Mouse (Mus musculus): Measurements from ENCODE around the gene Eif4e2.

The Eif4e2 gene

DNA sequence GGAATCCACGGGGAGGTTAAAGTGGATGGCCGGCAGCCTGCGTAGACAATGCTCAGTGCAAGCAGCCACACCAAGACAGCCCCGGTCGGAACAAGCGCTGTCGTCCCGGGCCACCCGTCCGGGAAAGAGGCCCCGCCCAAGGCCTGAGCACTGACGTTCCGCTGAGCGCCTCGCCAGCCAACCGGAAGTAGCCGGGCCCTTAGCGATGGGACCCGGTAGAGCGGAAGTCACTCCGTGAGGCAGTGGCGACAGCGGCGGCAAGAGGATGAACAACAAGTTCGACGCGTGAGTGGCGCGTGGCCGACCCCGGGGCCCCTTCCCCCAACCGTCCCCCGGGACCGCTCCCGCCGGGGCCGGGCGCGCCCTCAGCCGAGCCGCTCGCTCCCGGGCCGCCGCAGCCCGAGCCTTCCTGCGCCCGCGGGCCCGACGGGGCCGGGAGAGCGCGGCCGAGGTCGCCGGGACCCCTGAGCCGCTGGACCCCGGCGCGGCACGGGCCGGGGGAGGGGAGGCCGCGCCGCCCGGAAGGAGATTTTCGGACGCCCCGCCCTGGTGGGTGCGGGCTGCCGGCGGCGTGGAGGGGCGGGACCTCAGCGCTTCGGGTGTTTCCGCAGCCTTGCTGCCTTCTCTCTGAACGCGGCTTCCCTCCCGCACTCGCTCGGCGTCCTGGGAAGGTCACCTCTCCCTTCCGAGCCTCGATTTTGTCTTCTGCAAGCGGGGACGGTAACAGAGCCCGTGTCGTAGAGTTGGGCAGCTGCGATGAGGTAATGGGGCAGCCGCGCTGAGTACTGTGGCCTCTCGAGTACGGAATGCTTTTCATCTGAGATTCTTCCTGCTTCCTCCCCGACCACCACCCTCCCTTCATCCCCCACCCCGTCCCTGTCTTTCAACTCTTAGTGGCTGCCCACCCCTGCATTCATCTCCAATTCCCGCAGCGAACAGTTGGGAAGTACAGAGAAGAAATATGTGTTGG is at the start of gene Eif4e2:
Eif4e2 (plus strand) TSS at position 180 of the 970 bp plus-strand sequence.
- peak; percentile 84 for DNase-seq (ENCODE audit: low spot score)

DNA sequence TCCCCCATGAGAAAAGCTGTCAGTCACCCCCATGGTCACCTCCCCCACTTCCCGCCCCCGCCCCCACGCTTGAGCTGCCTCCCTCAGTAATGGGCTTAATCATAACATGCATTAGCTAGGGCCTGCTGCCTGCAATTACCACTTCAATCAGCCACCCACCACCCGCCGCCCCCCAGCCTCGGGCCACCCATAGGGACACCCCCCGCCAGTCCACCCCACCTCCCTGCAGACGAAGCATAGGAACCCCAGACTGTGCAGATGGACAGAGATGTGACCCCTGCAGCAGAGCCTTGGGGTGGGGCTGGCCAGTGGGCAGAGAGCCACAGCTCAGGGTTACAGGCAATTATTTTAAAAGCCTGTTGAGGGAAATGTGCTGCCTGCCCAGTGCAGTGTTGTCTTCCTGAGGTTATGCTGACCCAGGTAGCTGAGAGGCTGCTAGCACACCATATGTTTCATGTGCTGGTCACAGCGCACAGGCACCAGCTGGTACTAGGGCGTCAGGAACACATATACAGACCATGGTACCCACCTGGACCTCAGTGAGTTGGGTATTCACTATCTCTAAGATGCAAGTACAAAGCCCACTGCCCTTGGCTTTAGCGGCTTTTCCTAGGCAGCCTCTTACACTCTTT is 49.4 kb upstream of the Eif4e2 start:
- no peak for DNase-seq (ENCODE audit: low spot score)

DNA sequence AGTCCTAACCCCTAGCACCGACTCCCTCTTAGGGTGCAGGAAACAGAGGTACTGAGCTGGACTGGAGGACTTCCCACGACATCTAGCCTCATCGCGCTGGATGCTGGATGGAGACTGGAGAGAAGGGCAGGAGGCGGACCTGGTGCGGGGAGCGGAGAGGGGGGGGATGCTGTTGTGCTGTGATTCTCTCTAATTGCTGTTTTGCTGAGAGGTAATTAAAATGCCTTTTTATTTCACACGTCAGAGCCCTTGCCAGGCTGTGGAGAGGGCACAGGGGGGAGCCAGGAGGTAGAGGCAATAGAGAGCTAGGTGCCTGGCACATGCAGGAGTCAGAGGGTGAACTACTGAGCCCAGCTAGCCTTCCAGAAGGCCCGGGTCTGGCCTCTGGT is 48.9 kb upstream of the Eif4e2 start:
- no peak for DNase-seq (ENCODE audit: low spot score)

DNA sequence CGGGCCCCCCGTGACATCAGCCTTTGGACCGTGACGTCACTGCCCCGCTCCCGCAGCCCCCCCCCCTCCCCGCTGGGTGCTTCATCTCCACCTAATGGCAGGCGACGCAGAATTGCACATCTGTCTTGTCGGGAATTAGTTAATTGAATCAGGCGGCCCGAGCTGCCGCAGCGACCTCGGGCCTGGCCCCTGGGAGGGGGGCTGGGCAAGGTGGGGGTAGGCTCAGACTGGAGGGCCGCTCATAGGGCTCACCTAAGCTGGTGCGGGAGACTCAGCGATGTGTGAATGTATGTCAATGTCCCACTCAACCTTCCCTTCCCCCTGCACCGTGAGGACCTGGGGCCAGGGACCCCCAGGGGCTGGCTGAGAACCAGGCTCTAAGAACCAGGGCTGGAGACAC is 43.3 kb upstream of the Eif4e2 start:
- no peak for DNase-seq (ENCODE audit: low spot score)

DNA sequence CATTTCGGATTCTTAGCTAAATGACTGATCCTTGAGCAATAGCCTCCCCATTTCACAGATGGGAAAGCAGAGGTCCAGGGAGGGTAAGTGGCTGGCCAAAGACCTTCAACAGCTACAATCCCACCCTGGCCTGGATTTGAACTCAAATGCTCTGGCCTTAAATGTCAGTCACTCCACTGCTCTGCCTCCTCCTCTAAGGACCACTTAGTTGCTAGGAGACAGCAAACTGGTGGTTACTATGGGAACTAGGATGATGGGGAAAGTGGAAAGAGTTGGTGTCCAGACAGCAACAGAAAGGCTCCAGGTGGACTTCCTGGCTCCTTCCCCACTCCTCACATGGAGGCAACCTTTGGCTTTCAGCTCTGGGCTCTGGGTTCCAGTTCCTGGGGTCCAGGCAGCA is 42.4 kb upstream of the Eif4e2 start:
- DNase-seq (ENCODE audit: low spot score), result no peak

DNA sequence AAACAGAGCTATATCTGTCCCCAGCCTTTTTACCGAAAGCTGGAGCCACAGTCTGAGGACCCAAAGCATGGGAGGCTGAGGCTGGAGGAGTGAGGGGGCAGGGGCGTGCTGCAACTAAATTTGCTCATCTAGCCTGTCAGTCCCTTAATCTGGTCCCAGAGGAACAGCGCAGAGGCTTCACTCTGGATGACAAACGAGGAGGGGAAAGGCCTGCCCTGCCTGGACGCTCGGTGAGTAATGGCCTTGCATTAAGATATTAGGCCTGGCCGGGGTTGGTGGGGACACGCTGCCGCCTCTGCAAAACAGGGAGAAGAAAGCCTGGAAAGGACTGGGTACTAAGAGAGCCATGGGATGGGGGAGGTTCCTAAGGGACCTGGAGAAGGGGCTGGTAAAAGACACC is 41.4 kb upstream of the Eif4e2 start:
- no peak for DNase-seq (ENCODE audit: low spot score)

DNA sequence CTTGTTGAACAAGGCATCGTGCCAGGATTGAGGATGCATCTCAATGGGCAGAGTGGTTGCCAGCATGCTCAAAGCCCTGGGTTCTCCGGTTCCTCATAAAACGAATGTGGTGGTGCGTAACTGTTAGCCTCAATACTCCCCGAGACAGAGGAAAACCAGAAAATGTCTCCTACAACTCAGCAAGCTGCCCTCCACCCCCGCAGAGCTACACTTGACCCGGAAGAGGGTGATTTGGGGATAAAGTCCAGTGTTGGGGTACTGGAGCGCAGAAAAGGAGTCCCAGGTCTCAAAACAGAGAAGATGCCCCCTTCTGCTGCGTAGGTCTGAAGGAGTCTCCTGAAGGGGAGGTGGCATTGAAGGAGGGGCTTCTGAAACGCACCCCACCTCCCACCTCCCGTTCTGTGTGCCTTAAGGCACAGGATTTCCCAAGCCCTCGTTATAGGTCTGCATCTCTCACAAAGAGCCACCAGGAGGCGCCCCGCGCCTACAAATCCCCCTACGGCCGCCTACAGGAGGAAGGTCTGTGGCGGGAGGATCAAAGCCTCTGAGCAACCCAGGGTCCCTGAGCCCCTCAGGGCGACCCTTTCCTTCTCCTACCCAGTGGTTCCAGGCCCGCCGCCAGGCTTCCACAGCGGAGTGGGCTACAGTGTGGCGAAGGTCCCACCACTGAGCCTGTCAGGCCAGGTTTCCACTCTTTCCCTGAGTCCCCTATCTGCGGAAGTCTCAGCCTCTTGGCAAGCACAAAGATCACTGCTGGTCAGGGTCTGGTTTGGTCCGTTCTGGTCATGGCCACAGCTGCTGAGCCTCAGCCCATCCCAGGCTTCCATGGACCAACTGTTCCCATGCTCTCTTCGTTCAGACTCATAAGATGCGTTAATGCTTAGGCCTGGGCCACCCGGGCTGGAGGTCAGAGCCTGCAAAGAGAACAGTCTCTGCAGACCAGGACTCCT is 39.4 kb upstream of the Eif4e2 start:
- no peak for DNase-seq (ENCODE audit: low spot score)

DNA sequence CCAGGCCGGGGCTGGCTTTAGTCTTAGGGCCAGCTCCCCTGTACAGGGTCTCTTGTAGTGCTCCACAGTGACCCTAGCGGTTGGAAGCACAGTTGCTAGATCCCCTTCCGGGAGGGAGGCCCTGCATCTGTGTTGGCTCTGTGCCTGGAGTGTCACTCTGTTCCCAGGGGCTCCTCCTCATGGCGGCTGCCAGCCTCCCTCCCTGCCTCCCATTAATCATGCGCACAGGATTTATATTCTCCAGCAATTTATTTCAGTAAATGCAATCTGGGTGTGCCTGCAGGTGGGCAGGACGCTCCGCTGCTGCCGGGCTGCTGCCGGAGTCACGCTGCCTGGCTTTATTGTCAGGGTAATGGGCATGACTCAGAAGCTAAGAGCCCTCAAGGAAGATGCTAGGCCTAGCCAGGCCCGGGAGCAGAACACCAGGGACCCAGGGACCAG is 37.8 kb upstream of the Eif4e2 start:
- DNase-seq (ENCODE audit: low spot score), result no peak

DNA sequence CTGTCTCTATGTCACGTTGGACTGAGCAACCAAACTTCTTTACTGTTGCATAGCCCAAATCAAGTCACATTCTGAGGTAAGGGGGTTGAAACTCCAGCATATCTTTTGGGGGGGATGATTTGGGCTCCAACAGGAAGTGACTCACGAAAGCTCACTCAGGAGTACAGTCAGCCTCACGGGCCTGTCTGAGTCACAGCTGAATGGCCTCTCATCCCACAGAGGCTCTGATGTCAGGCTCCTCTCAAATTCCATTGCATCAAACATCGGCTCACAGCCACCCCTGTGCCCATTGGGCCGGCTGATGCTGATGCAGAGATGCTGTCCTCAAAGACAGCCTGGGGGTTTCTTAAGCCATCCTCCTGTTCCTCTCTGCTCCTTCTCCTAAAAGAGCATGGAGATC is 32.8 kb upstream of the Eif4e2 start:
- no peak for DNase-seq (ENCODE audit: low spot score)

DNA sequence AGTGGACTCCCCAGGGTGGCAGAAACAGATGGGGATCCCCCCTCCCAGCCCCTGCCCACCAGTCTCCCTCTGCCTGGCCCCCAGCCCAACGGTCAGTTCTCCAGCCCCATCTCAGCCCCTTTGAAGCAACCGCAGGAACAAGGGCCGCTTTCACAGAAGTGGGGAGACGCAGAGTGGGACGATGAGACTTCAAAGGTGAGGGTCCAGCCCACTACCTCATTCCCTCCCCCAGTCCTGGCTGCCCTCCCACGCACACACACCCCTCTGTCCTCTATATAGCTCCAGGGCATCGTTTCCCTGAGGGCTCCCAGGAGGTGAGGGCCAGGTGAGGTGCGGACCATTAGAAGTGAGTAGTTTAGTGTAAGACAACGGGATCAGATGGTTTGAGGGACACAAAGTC is 30.7 kb upstream of the Eif4e2 start, which contains the start of gene Prss56:
Prss56 (plus strand) TSS at position 301 of the 400 bp plus-strand sequence.
- DNase-seq (ENCODE audit: low spot score), result no peak

DNA sequence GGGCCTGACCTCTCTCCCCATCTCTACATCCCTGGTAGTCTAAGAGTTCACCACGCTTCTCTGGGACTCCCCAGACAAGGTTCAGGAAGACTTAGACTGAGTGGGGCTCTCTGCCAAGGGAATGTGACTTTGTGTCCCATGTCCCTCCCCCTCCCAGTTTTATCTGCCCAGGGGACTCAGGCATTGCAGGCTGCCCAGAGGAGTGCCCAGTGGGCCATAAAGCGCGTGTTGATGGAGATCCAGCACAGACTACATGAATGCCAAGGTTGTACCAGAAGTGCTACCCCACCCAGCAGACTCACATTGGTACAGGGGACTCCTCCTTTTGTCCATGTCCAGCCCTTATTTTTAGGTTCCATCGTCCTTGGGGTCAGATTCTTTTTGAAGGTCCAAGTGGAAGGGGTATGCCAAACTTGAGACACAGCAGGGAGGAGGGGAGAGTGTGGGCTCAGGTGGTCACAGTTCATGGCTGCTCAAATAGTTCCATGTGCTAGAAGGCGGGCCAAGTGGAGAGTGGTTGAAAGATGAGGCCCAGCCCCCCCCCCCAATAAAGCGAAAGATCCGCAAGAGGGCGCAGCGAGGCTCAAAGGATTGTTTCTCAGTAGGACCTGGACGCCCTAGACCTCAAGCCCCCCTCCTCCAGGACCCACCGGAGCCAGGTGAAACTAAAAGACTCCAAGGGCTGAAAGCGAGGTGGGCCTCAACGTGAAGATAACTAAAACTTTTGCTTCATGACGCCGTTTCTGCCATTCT is 29.5 kb upstream of the Eif4e2 start:
- no peak for DNase-seq (ENCODE audit: low spot score)

DNA sequence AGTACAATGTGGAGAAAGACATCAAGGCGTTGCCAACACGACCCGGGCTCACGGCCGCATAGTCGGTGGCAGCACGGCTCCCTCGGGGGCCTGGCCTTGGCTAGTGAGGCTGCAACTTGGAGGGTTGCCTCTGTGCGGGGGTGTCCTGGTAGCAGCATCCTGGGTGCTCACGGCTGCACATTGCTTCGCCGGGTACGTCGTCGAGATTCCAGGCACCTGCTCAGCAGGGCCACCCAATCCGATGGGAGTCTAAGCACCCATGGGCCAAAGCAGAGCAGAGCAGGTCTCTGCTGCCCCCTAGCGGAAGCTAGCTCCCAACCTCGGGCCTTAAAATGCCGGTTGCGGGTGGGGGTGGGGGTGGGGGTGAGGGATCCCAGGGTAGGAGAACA is 29.0 kb upstream of the Eif4e2 start:
- DNase-seq (ENCODE audit: low spot score), result peak; percentile 35

DNA sequence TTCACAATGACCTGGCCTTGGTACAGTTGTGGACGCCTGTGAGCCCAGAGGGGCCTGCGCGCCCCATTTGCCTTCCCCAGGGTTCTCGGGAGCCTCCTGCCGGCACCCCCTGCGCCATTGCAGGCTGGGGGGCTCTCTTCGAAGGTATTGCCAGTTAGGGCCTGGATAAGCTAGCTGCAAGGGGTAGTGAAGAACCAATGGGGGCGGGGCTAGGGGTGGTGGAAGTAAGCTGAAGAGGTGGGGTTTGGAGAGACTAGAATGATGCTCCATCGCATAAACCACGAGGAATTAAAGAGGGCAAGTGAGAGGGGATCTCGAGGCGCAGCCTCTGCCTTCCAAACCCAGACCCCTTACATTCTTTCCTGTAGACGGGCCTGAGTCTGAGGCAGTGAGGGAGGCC is 28.2 kb upstream of the Eif4e2 start:
- no peak for DNase-seq (ENCODE audit: low spot score)

DNA sequence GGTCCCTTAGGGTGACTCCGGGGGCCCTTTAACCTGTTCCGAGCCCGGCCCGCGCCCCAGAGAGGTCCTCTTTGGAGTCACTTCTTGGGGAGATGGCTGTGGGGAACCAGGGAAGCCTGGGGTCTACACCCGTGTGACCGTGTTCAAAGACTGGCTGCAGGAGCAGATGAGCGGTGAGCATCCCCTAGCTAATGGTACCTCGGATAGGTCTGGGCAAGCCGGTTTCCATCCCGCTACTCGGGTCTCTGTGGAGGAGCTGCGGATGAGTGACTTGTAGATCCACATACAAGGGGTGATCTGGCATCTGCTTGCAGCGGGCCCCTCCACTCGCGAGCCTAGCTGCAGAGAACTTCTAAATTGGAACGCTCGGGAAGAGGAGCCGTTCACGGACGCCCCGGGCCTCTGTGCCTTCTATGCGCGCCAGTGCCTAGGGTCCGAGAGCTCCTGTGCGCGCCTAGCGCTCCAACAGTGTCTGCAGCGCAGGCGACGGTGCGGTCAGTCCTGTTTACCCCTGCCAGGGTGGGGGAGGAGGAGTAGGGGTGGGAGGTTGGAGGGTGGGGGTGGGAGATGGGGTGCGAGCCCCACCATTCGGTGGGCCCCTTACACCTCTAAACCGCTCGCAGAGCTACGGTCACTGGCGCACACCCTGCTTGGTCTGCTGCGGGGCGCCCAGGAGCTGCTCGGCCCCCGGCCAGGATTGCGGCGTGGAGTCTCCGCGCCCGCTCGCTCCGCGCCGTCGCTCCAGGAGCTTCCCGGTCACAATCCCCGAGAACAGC is 27.3 kb upstream of the Eif4e2 start:
- DNase-seq (ENCODE audit: low spot score), result no peak

DNA sequence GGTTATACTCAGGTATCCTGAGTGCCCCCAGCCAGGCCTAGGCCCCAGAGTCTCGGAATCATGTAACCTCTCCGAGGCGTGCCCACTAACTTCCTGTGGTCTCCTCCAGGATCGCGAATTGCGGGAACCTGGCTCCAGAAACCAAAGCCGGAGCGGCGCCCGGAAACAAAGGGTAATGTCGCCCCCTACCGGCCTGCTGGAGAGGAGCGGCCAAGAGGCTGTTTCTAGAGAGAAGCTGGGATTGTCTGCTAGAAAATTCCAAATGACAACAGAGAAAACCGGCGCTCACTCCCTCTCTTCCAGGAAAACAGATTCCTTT is 26.7 kb upstream of the Eif4e2 start:
- DNase-seq (ENCODE audit: low spot score), result no peak

DNA sequence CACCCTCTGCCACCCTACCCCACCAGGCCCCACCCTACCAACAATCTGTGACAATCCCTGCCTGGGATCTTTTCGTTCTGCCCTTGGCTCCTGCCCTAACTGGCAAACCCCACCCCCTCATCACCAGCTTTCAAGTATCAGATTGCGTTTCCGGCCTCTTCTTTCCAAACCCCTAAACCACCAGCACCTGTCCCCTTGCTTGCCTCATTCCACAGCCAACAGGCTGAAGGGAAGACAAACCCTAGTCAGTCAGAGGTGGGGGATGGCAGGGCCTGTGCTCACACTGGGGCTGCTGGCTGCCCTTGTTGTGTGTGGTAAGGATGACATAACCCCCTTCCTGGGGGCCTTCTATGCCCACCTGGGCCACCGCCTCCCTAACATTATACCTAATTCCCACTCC is 23.3 kb upstream of the Eif4e2 start, which contains the start of gene Chrnd:
Chrnd (plus strand) TSS at position 179 of the 400 bp plus-strand sequence.
- DNase-seq (ENCODE audit: low spot score), result no peak

DNA sequence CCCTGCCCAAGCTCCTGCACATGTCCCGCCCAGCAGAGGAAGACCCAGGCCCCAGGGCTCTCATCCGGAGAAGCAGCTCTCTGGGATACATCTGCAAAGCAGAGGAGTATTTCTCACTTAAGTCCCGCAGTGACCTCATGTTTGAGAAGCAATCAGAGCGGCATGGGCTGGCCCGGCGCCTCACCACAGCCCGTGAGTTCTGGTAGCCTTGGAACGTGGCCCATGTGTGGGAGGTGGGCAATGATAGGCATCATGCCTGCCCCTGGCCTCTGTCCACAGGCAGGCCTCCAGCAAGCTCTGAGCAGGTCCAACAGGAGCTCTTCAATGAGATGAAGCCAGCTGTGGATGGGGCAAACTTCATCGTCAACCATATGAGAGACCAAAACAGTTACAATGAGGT is 16.4 kb upstream of the Eif4e2 start:
- DNase-seq (ENCODE audit: low spot score), result no peak

DNA sequence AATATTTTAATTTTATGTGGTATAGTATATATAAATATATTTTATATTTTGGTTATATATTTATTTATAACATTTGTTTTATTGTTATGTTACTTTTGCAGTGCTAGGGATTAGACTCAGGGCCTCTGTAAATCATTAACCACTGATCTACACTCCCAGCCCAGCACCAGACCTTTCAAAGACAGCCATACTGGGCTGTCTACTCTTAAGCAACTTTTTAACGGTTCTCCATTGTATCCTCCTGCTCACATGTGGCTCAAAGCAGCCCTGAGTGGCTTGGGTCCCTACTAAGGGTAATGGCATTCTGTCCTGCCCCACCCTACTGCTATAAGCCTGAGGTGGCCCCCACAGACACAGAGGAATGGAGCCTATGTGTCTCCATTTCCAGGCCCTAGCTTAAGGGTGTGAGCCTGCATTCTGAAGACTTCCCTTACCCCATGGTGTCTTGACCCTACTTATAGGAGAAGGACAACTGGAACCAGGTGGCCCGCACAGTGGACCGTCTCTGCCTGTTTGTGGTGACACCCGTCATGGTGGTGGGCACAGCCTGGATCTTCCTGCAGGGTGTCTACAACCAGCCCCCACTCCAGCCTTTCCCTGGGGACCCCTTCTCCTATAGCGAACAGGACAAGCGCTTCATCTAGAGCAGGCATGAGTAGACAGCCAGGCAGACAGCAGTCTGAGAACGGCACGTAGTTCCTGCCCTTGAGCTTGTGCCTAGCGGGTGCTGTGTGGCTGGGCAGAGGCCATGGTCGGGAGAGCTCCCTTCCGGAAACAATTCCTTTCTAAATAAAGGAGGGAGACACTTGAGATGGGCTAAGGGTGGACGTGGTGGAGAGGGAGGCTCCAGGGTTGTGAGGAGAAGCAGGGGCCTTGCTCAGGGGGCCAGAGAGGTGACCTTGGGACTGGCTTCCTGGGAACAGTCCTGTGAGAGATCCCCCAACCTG is 15.3 kb upstream of the Eif4e2 start:
- no peak for DNase-seq (ENCODE audit: low spot score)

DNA sequence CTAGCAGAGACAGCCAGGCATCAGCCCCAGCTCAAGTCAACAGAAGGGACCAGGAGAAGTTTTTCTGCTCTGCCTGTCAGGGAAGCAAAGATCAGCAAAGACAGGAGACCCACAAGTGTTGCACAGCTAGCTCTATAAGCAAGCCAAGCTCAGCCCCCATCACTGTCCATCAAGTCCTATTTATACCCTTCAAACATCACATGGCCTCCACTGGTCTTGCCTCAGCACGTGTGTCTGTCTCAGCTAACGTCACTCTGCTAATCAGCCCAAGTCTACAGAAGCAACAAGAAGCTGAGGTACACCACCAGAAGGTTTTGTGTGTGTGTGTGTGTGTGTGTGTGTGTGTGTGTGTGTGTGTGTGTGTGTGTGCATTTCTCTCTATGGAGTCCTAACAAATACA is 12.9 kb upstream of the Eif4e2 start:
- DNase-seq (ENCODE audit: low spot score), result no peak

DNA sequence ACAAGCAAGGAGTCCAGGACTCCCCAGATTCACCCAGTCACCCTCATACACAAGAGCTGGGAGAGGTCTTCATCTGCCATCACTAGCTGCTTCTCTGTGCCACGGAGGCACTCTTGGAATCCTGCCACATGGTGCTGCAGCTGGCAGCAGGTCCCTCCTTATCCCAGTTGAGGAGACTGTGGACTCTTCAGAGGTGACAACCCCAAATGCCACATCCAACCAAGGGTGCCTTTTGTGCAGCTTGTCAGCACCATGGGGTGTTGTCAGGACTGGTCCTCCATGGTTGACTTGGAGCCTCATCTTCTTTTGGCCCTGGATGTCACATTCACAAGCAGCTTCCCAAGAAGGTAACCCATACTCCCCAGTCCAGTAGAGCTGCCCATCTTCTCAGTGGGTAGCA is 11.9 kb upstream of the Eif4e2 start:
- no peak for DNase-seq (ENCODE audit: low spot score)
